Mouse (Mus musculus): ENCODE results near the gene Zfp709. TPM values are rescaled to one million over a fixed set of nuclear protein-coding genes. Genes with fewer than 3 reads are reported as not detected.
A peak's percentile ranks its signal among the peaks of the same experiment; 100 is the strongest.
"Not testable (repeated sequence)": the region's sequence is repeated elsewhere in the genome, so short reads cannot be mapped to it uniquely, and the experiment has no call there.

The Zfp709 gene
- polyA plus RNA-seq, 1 experiment from 2014 or later = 8.2 TPM

DNA sequence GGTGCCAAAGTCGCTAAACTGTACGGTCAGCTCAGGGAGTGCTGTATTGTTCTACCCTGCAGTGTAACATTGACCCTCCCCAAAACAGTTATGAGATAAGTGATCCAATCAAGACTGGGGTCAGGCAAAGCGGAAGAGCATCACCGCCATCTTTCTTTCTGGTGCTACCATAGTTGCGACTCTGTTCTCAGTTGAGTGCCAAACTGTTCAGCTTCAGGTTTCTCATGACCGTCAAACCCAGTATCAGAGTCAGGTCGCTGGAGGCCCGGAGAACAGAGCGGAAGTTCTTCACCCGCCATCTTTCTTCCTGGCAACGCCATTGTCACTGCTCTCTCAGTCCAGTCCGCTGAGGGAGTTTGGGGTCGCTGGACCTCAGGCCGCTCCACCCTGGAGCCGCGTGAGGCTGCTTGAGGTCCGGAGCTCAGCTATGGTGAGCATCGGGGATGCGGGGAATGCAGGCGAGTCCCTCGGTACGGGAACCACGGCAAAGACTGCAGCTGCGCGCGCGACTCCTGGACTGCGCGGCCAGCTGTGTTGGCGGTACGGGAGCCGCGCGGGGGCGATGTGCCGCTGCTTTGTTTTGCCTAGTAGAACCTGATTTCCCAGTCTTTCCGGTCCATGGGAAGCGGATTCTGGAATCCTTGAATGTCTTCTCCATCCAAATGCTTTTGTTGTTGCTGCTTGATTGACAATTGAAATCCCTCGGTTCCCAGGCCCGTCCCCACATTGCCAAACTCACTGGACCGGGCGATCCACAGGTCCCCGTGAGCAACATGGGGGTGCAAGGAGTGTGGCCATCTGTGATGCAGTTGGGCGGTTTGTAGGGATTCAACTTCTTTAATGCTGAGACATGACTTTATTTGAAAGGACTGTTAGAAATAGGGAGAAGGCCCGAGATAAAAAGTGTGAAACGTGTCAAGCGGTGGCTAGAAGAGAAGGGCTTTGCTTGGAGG is 26.8 kb downstream of the Zfp709 start, which contains the start of the genes Zfp882 and Zfp617:
TSS of gene Zfp882 (plus strand) at position 300 of the 953 bp plus-strand sequence.
TSS of gene Zfp617 (plus strand) at position 327 of the 953 bp plus-strand sequence.
- Histone ChIP-seq H3K27ac (ENCODE audit: low read depth, low read length) (peak within 1 kb of the TSS; percentile 97), H3K27me3 (ENCODE audit: control insufficient read depth, insufficient read depth, low read length) (no peaks in the 10 kb centered on the region), H3K4me2 (replicated peaks; ENCODE audit: low read depth, low read length) (peak within 1 kb of the TSS; percentile 50), H3K9ac (ENCODE audit: low read depth, low read length) (peak within 1 kb of the TSS; percentile 84), H3K4me1 (replicated peaks; ENCODE audit: control insufficient read depth, insufficient read depth, low read length) (no peaks in the 10 kb centered on the region), H3K4me3 (ENCODE audit: low read depth, low read length) (peak within 1 kb of the TSS; percentile 59), H3K36me3 (ENCODE audit: control insufficient read depth, insufficient read depth, low read length) (no peaks in the 10 kb centered on the region), H3K9me3 (ENCODE audit: control insufficient read depth, low read length) (no peaks in the 10 kb centered on the region)
- WGBS = 7% methylated on average over 47 of the region's 47 CpGs
- ATAC-seq (ENCODE audit: low FRiP score) (peak; percentile 96), DNase-seq (ENCODE audit: low spot score) (peak; percentile 87)

DNA sequence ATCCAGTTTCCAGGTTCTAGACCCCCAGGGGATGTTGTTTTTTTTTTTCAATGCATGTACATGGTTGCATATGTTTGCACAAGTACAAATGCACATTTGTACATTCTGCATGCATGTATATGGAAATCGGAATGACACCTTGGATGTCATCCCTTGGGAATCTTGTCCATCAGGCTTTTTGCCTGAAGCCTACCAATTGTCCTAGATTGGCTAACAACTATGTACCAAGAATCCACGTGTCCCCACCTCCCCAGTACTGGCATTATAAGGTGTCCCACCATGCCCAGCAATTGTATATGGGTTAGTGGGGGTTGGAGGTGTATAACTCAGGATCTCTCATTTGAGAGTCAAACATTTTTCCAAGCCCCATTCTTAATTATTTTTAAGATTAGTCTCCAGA is 30.5 kb downstream of the Zfp709 start:
- 90% methylated on average over 2 of the region's 2 CpGs for WGBS

GRCm38 (mm10) chr8:71922567-71923401 is 41.0 kb downstream of the Zfp709 start:
- Histone ChIP-seq H3K9ac (ENCODE audit: low read depth, low read length) (peak overlapping the region; percentile 84), H3K4me1 (replicated peaks; ENCODE audit: control insufficient read depth, insufficient read depth, low read length) (no peaks in the 10 kb centered on the region; the same call in 1 of the 2 replicates), H3K4me2 (replicated peaks; ENCODE audit: low read depth, low read length) (peak overlapping the region; percentile 69), H3K9me3 (ENCODE audit: control insufficient read depth, low read length) (no peaks in the 10 kb centered on the region), H3K4me3 (ENCODE audit: low read depth, low read length) (peak overlapping the region; percentile 68), H3K27ac (ENCODE audit: low read depth, low read length) (peak overlapping the region; percentile 96), H3K27me3 (ENCODE audit: control insufficient read depth, insufficient read depth, low read length) (no peaks in the 10 kb centered on the region), H3K36me3 (ENCODE audit: control insufficient read depth, insufficient read depth, low read length) (no peaks in the 10 kb centered on the region)
- peak; percentile 100 for ATAC-seq (ENCODE audit: low FRiP score)
- peak; percentile 92 for DNase-seq (ENCODE audit: low spot score)
- WGBS = under 1% methylated on average over 53 of the region's 57 CpGs

More for the DNA sequence above, 30.5 kb downstream of the Zfp709 start:
- Histone ChIP-seq H3K36me3 (ENCODE audit: control insufficient read depth, insufficient read depth, low read length) (peaks cover 9% of the 10 kb centered on the region), H3K27me3 (ENCODE audit: control insufficient read depth, insufficient read depth, low read length) (no peaks in the 10 kb centered on the region), H3K27ac (ENCODE audit: low read depth, low read length) (no peak overlapping the region), H3K4me2 (replicated peaks; ENCODE audit: low read depth, low read length) (no peak overlapping the region), H3K9me3 (ENCODE audit: control insufficient read depth, low read length) (no peaks in the 10 kb centered on the region), H3K4me1 (replicated peaks; ENCODE audit: control insufficient read depth, insufficient read depth, low read length) (no peaks in the 10 kb centered on the region), H3K9ac (ENCODE audit: low read depth, low read length) (no peak overlapping the region), H3K4me3 (ENCODE audit: low read depth, low read length) (no peak overlapping the region)
- ATAC-seq (ENCODE audit: low FRiP score) (no peak), DNase-seq (ENCODE audit: low spot score) (no peak)

- no peaks in the 10 kb centered on the region for H3K9me3 ChIP-seq (ENCODE audit: control insufficient read depth, low read length)
- no peak overlapping the region for H3K9ac ChIP-seq (ENCODE audit: low read depth, low read length)
- no peak overlapping the region for H3K27ac ChIP-seq (ENCODE audit: low read depth, low read length)
- H3K4me3 ChIP-seq (ENCODE audit: low read depth, low read length) = no peak overlapping the region
- peaks cover 5% of the 10 kb centered on the region; the same call in 1 of the 2 replicates for H3K36me3 ChIP-seq (ENCODE audit: control insufficient read depth, insufficient read depth, low read length)
- 98% methylated on average over 5 of the region's 5 CpGs for WGBS
- no peak for DNase-seq (ENCODE audit: low spot score)
- H3K4me1 ChIP-seq (replicated peaks; ENCODE audit: control insufficient read depth, insufficient read depth, low read length) = no peaks in the 10 kb centered on the region; the same call in 1 of the 2 replicates
- no peak overlapping the region for H3K4me2 ChIP-seq (replicated peaks; ENCODE audit: low read depth, low read length)
- no peaks in the 10 kb centered on the region for H3K27me3 ChIP-seq (ENCODE audit: control insufficient read depth, insufficient read depth, low read length)
- ATAC-seq (ENCODE audit: low FRiP score) = no peak
These were observed 44.0 kb downstream of the Zfp709 start for GRCm38 (mm10) chr8:71925791-71926190.

DNA sequence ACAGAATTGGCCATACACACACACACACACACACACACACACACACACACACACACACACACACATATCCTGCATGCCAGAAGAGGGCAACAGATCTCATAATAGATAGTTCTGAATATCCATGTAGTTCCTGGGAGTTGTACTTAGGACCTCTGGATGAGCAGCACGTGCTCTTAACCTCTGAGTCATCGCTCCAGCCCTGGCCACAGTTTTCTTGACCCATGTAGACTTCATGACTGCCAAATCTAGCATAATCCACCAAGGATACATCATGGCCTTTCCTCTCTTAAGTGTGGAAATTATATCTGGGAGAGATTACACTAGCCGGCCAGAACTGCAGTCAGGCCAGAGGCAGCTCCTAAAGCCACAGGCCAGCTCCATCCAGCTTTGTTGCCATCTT is 44.7 kb downstream of the Zfp709 start:
- H3K4me2 ChIP-seq (replicated peaks; ENCODE audit: low read depth, low read length) = no peak overlapping the region
- ATAC-seq (ENCODE audit: low FRiP score) (no peak), DNase-seq (ENCODE audit: low spot score) (no peak)
- H3K27ac ChIP-seq (ENCODE audit: low read depth, low read length) = no peak overlapping the region
- peaks cover 7% of the 10 kb centered on the region; the same call in 1 of the 2 replicates for H3K36me3 ChIP-seq (ENCODE audit: control insufficient read depth, insufficient read depth, low read length)
- no peaks in the 10 kb centered on the region for H3K27me3 ChIP-seq (ENCODE audit: control insufficient read depth, insufficient read depth, low read length)
- WGBS = 95% methylated on average over 3 of the region's 3 CpGs
- H3K9me3 ChIP-seq (ENCODE audit: control insufficient read depth, low read length) = no peaks in the 10 kb centered on the region
- no peaks in the 10 kb centered on the region; the same call in 1 of the 2 replicates for H3K4me1 ChIP-seq (replicated peaks; ENCODE audit: control insufficient read depth, insufficient read depth, low read length)
- no peak overlapping the region for H3K4me3 ChIP-seq (ENCODE audit: low read depth, low read length)
- H3K9ac ChIP-seq (ENCODE audit: low read depth, low read length) = no peak overlapping the region

DNA sequence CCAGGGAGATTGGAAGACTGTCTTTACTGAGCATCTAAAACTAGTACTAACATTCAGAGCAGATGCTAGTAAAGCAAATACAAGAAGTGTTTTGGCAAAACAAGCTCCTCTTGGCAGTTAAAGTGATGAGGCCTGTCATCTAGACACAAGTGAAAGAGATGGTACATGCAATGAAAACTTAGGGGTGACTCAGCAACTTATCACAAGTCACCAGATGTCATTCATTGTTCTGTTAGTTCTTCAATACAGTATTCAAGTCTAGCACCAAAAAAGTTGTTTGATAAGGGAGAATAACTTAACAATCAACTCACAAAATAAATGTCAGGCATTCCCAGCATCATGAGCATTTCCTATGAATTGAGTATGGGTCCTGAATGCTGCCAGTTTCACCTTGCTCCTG is 46.0 kb downstream of the Zfp709 start:
- H3K4me2 ChIP-seq (replicated peaks; ENCODE audit: low read depth, low read length) = no peak overlapping the region
- DNase-seq (ENCODE audit: low spot score) (no peak), ATAC-seq (ENCODE audit: low FRiP score) (no peak)
- no peak overlapping the region for H3K27ac ChIP-seq (ENCODE audit: low read depth, low read length)
- no peak overlapping the region for H3K4me3 ChIP-seq (ENCODE audit: low read depth, low read length)
- H3K9ac ChIP-seq (ENCODE audit: low read depth, low read length) = no peak overlapping the region
- H3K36me3 ChIP-seq (ENCODE audit: control insufficient read depth, insufficient read depth, low read length) = peaks cover 7% of the 10 kb centered on the region; the same call in 1 of the 2 replicates
- no peaks in the 10 kb centered on the region; the same call in 1 of the 2 replicates for H3K4me1 ChIP-seq (replicated peaks; ENCODE audit: control insufficient read depth, insufficient read depth, low read length)
- no peaks in the 10 kb centered on the region for H3K27me3 ChIP-seq (ENCODE audit: control insufficient read depth, insufficient read depth, low read length)
- no peaks in the 10 kb centered on the region for H3K9me3 ChIP-seq (ENCODE audit: control insufficient read depth, low read length)

GRCm38 (mm10) chr8:71938037-71938436 is 56.2 kb downstream of the Zfp709 start:
- H3K9ac ChIP-seq (ENCODE audit: low read depth, low read length); ATAC-seq (ENCODE audit: low FRiP score); H3K4me1 ChIP-seq (replicated peaks; ENCODE audit: control insufficient read depth, insufficient read depth, low read length); H3K4me2 ChIP-seq (replicated peaks; ENCODE audit: low read depth, low read length); H3K27ac ChIP-seq (ENCODE audit: low read depth, low read length); H3K9me3 ChIP-seq (ENCODE audit: control insufficient read depth, low read length); H3K27me3 ChIP-seq (ENCODE audit: control insufficient read depth, insufficient read depth, low read length); DNase-seq (ENCODE audit: low spot score); H3K4me3 ChIP-seq (ENCODE audit: low read depth, low read length); H3K36me3 ChIP-seq (ENCODE audit: control insufficient read depth, insufficient read depth, low read length): not testable (repeated sequence)
- whole genome bisulfite sequencing = 88% methylated on average over 2 of the region's 2 CpGs

GRCm38 (mm10) chr8:71940293-71941208 is 58.7 kb downstream of the Zfp709 start:
- WGBS = 74% methylated on average over 2 of the region's 2 CpGs
- ATAC-seq (ENCODE audit: low FRiP score) = no peak
- Histone ChIP-seq H3K27ac (ENCODE audit: low read depth, low read length) (no peak overlapping the region), H3K9me3 (ENCODE audit: control insufficient read depth, low read length) (no peaks in the 10 kb centered on the region), H3K36me3 (ENCODE audit: control insufficient read depth, insufficient read depth, low read length) (no peaks in the 10 kb centered on the region), H3K4me3 (ENCODE audit: low read depth, low read length) (no peak overlapping the region), H3K4me1 (replicated peaks; ENCODE audit: control insufficient read depth, insufficient read depth, low read length) (no peaks in the 10 kb centered on the region), H3K4me2 (replicated peaks; ENCODE audit: low read depth, low read length) (no peak overlapping the region), H3K9ac (ENCODE audit: low read depth, low read length) (no peak overlapping the region), H3K27me3 (ENCODE audit: control insufficient read depth, insufficient read depth, low read length) (no peaks in the 10 kb centered on the region)
- DNase-seq (ENCODE audit: low spot score) = no peak

Data from hindbrain, embryonic 11.5 days (tissue).